Mouse (Mus musculus): ENCODE measurements at regions not wholly inside any gene's neighbourhood (a gene's known extent, or its start where the extent isn't known, plus 50 kb on each side); places are given as distances from the start of the nearest gene placed in this dataset.
"Not testable (repeated sequence)": the region's sequence is repeated elsewhere in the genome, so short reads cannot be mapped to it uniquely, and the experiment has no call there.

GRCm38 (mm10) chr3:133696122-133696521 is 151.2 kb upstream of the Tet2 start:
- Histone ChIP-seq H3K4me1 (replicated peaks; ENCODE audit: control insufficient read depth, insufficient read depth, low read length) (no peaks in the 10 kb centered on the region), H3K36me3 (ENCODE audit: control insufficient read depth, insufficient read depth, low read length) (no peaks in the 10 kb centered on the region), H3K27me3 (ENCODE audit: control insufficient read depth, insufficient read depth, low read length) (no peaks in the 10 kb centered on the region), H3K27ac (ENCODE audit: control insufficient read depth, insufficient read depth, low read length) (no peak overlapping the region), H3K4me3 (ENCODE audit: control insufficient read depth, insufficient read depth, low read length) (no peak overlapping the region)
- TF ChIP-seq CTCF (IDR thresholded peaks at IDR 0.05; ENCODE audit: borderline replicate concordance, control insufficient read depth, extremely low read depth, insufficient read depth, low read length, poor library complexity) (no peak), POLR2A (IDR thresholded peaks at IDR 0.05; ENCODE audit: control insufficient read depth, extremely low read depth, insufficient read depth, low read length, poor library complexity) (no peak)
- DNase-seq = no peak
- 89% methylated on average over 3 of the region's 3 CpGs for WGBS

- not testable (repeated sequence) for H3K27ac ChIP-seq (ENCODE audit: control insufficient read depth, insufficient read depth, low read length); DNase-seq; H3K36me3 ChIP-seq (ENCODE audit: control insufficient read depth, insufficient read depth, low read length); H3K27me3 ChIP-seq (ENCODE audit: control insufficient read depth, insufficient read depth, low read length); H3K4me1 ChIP-seq (replicated peaks; ENCODE audit: control insufficient read depth, insufficient read depth, low read length); H3K4me3 ChIP-seq (ENCODE audit: control insufficient read depth, insufficient read depth, low read length)
These were observed 159.9 kb upstream of the Tet2 start for GRCm38 (mm10) chr3:133704849-133705248.

- TF ChIP-seq POLR2A (IDR thresholded peaks at IDR 0.05; ENCODE audit: control insufficient read depth, extremely low read depth, insufficient read depth, low read length, poor library complexity) = no peak
- no peak for TF ChIP-seq CTCF (IDR thresholded peaks at IDR 0.05; ENCODE audit: borderline replicate concordance, control insufficient read depth, extremely low read depth, insufficient read depth, low read length, poor library complexity)
- Histone ChIP-seq H3K27me3 (ENCODE audit: control insufficient read depth, insufficient read depth, low read length) (no peaks in the 10 kb centered on the region), H3K36me3 (ENCODE audit: control insufficient read depth, insufficient read depth, low read length) (no peaks in the 10 kb centered on the region), H3K4me1 (replicated peaks; ENCODE audit: control insufficient read depth, insufficient read depth, low read length) (no peaks in the 10 kb centered on the region), H3K4me3 (ENCODE audit: control insufficient read depth, insufficient read depth, low read length) (no peak overlapping the region), H3K27ac (ENCODE audit: control insufficient read depth, insufficient read depth, low read length) (no peak overlapping the region)
- no peak for DNase-seq
- WGBS = 70% methylated on average over 1 of the region's 1 CpGs
These were observed 166.6 kb upstream of the Tet2 start for GRCm38 (mm10) chr3:133711518-133711917.

GRCm38 (mm10) chr3:133722550-133723290 is 177.8 kb upstream of the Tet2 start:
- DNase-seq = no peak
- no peaks in the 10 kb centered on the region for H3K4me1 ChIP-seq (replicated peaks; ENCODE audit: control insufficient read depth, insufficient read depth, low read length)
- no peaks in the 10 kb centered on the region for H3K27me3 ChIP-seq (ENCODE audit: control insufficient read depth, insufficient read depth, low read length)
- WGBS = 88% methylated on average over 3 of the region's 3 CpGs
- TF ChIP-seq CTCF (IDR thresholded peaks at IDR 0.05; ENCODE audit: borderline replicate concordance, control insufficient read depth, extremely low read depth, insufficient read depth, low read length, poor library complexity) (no peak), POLR2A (IDR thresholded peaks at IDR 0.05; ENCODE audit: control insufficient read depth, extremely low read depth, insufficient read depth, low read length, poor library complexity) (no peak)
- no peak overlapping the region for H3K4me3 ChIP-seq (ENCODE audit: control insufficient read depth, insufficient read depth, low read length)
- H3K27ac ChIP-seq (ENCODE audit: control insufficient read depth, insufficient read depth, low read length) = no peak overlapping the region
- no peaks in the 10 kb centered on the region for H3K36me3 ChIP-seq (ENCODE audit: control insufficient read depth, insufficient read depth, low read length)

GRCm38 (mm10) chr3:133726831-133727230 is 181.9 kb upstream of the Tet2 start:
- no peaks in the 10 kb centered on the region for H3K27me3 ChIP-seq (ENCODE audit: control insufficient read depth, insufficient read depth, low read length)
- TF ChIP-seq POLR2A (IDR thresholded peaks at IDR 0.05; ENCODE audit: control insufficient read depth, extremely low read depth, insufficient read depth, low read length, poor library complexity) = no peak
- no peak for TF ChIP-seq CTCF (IDR thresholded peaks at IDR 0.05; ENCODE audit: borderline replicate concordance, control insufficient read depth, extremely low read depth, insufficient read depth, low read length, poor library complexity)
- 95% methylated on average over 6 of the region's 6 CpGs for WGBS
- no peaks in the 10 kb centered on the region for H3K4me1 ChIP-seq (replicated peaks; ENCODE audit: control insufficient read depth, insufficient read depth, low read length)
- no peaks in the 10 kb centered on the region for H3K36me3 ChIP-seq (ENCODE audit: control insufficient read depth, insufficient read depth, low read length)
- H3K4me3 ChIP-seq (ENCODE audit: control insufficient read depth, insufficient read depth, low read length) = no peak overlapping the region
- no peak for DNase-seq
- no peak overlapping the region for H3K27ac ChIP-seq (ENCODE audit: control insufficient read depth, insufficient read depth, low read length)

- H3K27ac ChIP-seq (ENCODE audit: control insufficient read depth, insufficient read depth, low read length) = no peak overlapping the region
- H3K27me3 ChIP-seq (ENCODE audit: control insufficient read depth, insufficient read depth, low read length) = no peaks in the 10 kb centered on the region
- no peak for TF ChIP-seq POLR2A (IDR thresholded peaks at IDR 0.05; ENCODE audit: control insufficient read depth, extremely low read depth, insufficient read depth, low read length, poor library complexity)
- TF ChIP-seq CTCF (IDR thresholded peaks at IDR 0.05; ENCODE audit: borderline replicate concordance, control insufficient read depth, extremely low read depth, insufficient read depth, low read length, poor library complexity) = no peak
- WGBS = 69% methylated on average over 1 of the region's 1 CpGs
- H3K36me3 ChIP-seq (ENCODE audit: control insufficient read depth, insufficient read depth, low read length) = no peaks in the 10 kb centered on the region
- no peak overlapping the region for H3K4me3 ChIP-seq (ENCODE audit: control insufficient read depth, insufficient read depth, low read length)
- H3K4me1 ChIP-seq (replicated peaks; ENCODE audit: control insufficient read depth, insufficient read depth, low read length) = no peaks in the 10 kb centered on the region
- DNase-seq = no peak
These were observed 190.7 kb upstream of the Tet2 start for GRCm38 (mm10) chr3:133735603-133736002.

- H3K36me3 ChIP-seq (ENCODE audit: control insufficient read depth, insufficient read depth, low read length) = no peaks in the 10 kb centered on the region
- no peaks in the 10 kb centered on the region for H3K27me3 ChIP-seq (ENCODE audit: control insufficient read depth, insufficient read depth, low read length)
- no peak overlapping the region for H3K27ac ChIP-seq (ENCODE audit: control insufficient read depth, insufficient read depth, low read length)
- WGBS = 100% methylated on average over 2 of the region's 2 CpGs
- no peak overlapping the region for H3K4me3 ChIP-seq (ENCODE audit: control insufficient read depth, insufficient read depth, low read length)
- H3K4me1 ChIP-seq (replicated peaks; ENCODE audit: control insufficient read depth, insufficient read depth, low read length) = no peaks in the 10 kb centered on the region
- TF ChIP-seq CTCF (IDR thresholded peaks at IDR 0.05; ENCODE audit: borderline replicate concordance, control insufficient read depth, extremely low read depth, insufficient read depth, low read length, poor library complexity) (no peak), POLR2A (IDR thresholded peaks at IDR 0.05; ENCODE audit: control insufficient read depth, extremely low read depth, insufficient read depth, low read length, poor library complexity) (no peak)
- no peak for DNase-seq
These were observed 194.0 kb upstream of the Tet2 start for GRCm38 (mm10) chr3:133738936-133739335.

Data from thymus, adult 2 months (tissue).